In genomic region chr1:183640568-183640967, GRCm38 (mm10) we compare ENCODE assay signal across 18 mouse cellular contexts.
DNase-seq lines count a peak whose midpoint lies in the region; ATAC-seq and TF ChIP-seq lines count a peak whose summit lies in the region.
"Had no signal": no experiment of that assay in that cellular context is flagged by ENCODE, and none has a peak within 500 bp of the region (broad histone marks: within the 10 kb centered on the region; RNA-seq: fewer than 3 reads in every experiment).

No protein-coding gene starts in this region.

- no peak for TF ChIP-seq EP300 in heart, adult 2 months (IDR thresholded peaks at IDR 0.05; ENCODE audit: insufficient read depth, low read depth, low read length)

- peak; percentile 34; the same call in 1 of the 2 replicates for ATAC-seq in forebrain, postnatal 0 days
- no peak for ATAC-seq in forebrain, embryonic 11.5 days (replicated peaks; ENCODE audit: low FRiP score)
- ATAC-seq: forebrain, embryonic 14.5 days had no signal

- H3K4me1 ChIP-seq in forebrain, postnatal 0 days (ENCODE audit: insufficient read depth), result no peaks in the 10 kb centered on the region
- no peaks in the 10 kb centered on the region for H3K4me1 ChIP-seq in forebrain, embryonic 11.5 days (replicated peaks; ENCODE audit: control insufficient read depth, insufficient read depth, low read length)
- no peaks in the 10 kb centered on the region for H3K4me1 ChIP-seq in lung, adult 2 months (ENCODE audit: control insufficient read depth, insufficient read depth, low read length)
- no peaks in the 10 kb centered on the region for H3K4me1 ChIP-seq in heart, adult 2 months (ENCODE audit: control insufficient read depth, insufficient read depth, low read length)
- H3K4me1 ChIP-seq: heart, embryonic 15.5 days; megakaryocyte, embryonic 14.5 days had no signal

- DNase-seq in forebrain, postnatal 0 days, result peak; percentile 3
- no peak for DNase-seq in forebrain, embryonic 11.5 days (ENCODE audit: low spot score)
- peak; percentile 10 to 11 for DNase-seq in lung, adult 18-20 months
- no peak for DNase-seq in lung, adult 2 months
- peak; percentile 52 for DNase-seq in brain, embryonic 14.5 days (ENCODE audit: low read depth)
- DNase-seq in lung, postnatal 10 days, result peak; percentile 70
- no peak for DNase-seq in right cerebral cortex, postnatal 25 days
- DNase-seq in heart, adult 2 months, result no peak
- DNase-seq: B cell, adult 2 months; cerebellum, postnatal 10 days; kidney, adult 11 months; kidney, postnatal 25 days; thymus, postnatal 14 days had no signal

- intact Hi-C loops in heart, adult 2 months (cut with DNase I), result no loop called here

- TF ChIP-seq POLR2A in lung, adult 2 months (IDR thresholded peaks at IDR 0.05; ENCODE audit: borderline replicate concordance, extremely low read depth, low read depth, low read length), result no peak
- no peak for TF ChIP-seq POLR2A in brain, embryonic 14.5 days (IDR thresholded peaks at IDR 0.05; ENCODE audit: borderline replicate concordance, extremely low read depth, insufficient read depth, insufficient read length, poor library complexity, severe bottlenecking)
- no peak for TF ChIP-seq POLR2A in heart, adult 2 months (IDR thresholded peaks at IDR 0.05; ENCODE audit: insufficient read depth, low read depth, low read length)

- no peaks in the 10 kb centered on the region for H3K79me2 ChIP-seq in heart, adult 2 months (replicated peaks; ENCODE audit: control insufficient read depth, insufficient read depth, low read length)

- TF ChIP-seq CTCF in forebrain, postnatal 0 days (IDR thresholded peaks at IDR 0.05; ENCODE audit: low read depth), result no peak
- no peak for TF ChIP-seq CTCF in lung, adult 2 months (IDR thresholded peaks at IDR 0.05; ENCODE audit: insufficient read depth, low read length)
- no peak for TF ChIP-seq CTCF in brain, embryonic 14.5 days (IDR thresholded peaks at IDR 0.05; ENCODE audit: borderline replicate concordance, extremely low read depth, insufficient read depth, insufficient read length)
- TF ChIP-seq CTCF in heart, adult 2 months (IDR thresholded peaks at IDR 0.05), result no peak

- WGBS in forebrain, postnatal 0 days, result 57% methylated on average over 8 of the region's 8 CpGs
- WGBS in forebrain, embryonic 11.5 days, result 90% methylated on average over 8 of the region's 8 CpGs
- WGBS in lung, adult 2 months, result 58% methylated on average over 8 of the region's 8 CpGs
- WGBS in heart, adult 2 months, result 69% methylated on average over 8 of the region's 8 CpGs

- peak overlapping the region; percentile 45; the same call in 1 of the 2 replicates for H3K27ac ChIP-seq in forebrain, postnatal 0 days (ENCODE audit: low read depth, low read length)
- no peak overlapping the region for H3K27ac ChIP-seq in forebrain, embryonic 11.5 days (ENCODE audit: low read depth, low read length)
- H3K27ac ChIP-seq in heart, adult 2 months, result no peak overlapping the region
- H3K27ac ChIP-seq: heart, embryonic 15.5 days; limb, embryonic 13.5 days; liver, embryonic 14.5 days had no signal

- H3K9me3 ChIP-seq in forebrain, postnatal 0 days (ENCODE audit: low read length), result no peaks in the 10 kb centered on the region
- H3K9me3 ChIP-seq in forebrain, embryonic 11.5 days (ENCODE audit: control insufficient read depth, low read length), result no peaks in the 10 kb centered on the region
- H3K9me3 ChIP-seq: heart, embryonic 15.5 days; limb, embryonic 13.5 days had no signal

- 0 out of 2 replicates have a peak overlapping the region, but pooled peaks have one; percentile 3 for H3K9ac ChIP-seq in forebrain, postnatal 0 days
- H3K9ac ChIP-seq in forebrain, embryonic 11.5 days (ENCODE audit: low read length), result no peak overlapping the region
- H3K9ac ChIP-seq in heart, adult 2 months (ENCODE audit: low read depth, low read length), result no peak overlapping the region
- H3K9ac ChIP-seq: heart, embryonic 15.5 days; limb, embryonic 13.5 days; liver, embryonic 14.5 days had no signal

- no peak overlapping the region for H3K4me3 ChIP-seq in forebrain, postnatal 0 days (ENCODE audit: low read depth, low read length)
- H3K4me3 ChIP-seq in forebrain, embryonic 11.5 days (ENCODE audit: low read depth, low read length), result no peak overlapping the region
- H3K4me3 ChIP-seq in lung, adult 2 months (replicated peaks; ENCODE audit: extremely low read depth, low read depth, low read length), result no peak overlapping the region
- no peak overlapping the region for H3K4me3 ChIP-seq in heart, adult 2 months
- H3K4me3 ChIP-seq: heart, embryonic 15.5 days; limb, embryonic 13.5 days; megakaryocyte, embryonic 14.5 days had no signal

- no peaks in the 10 kb centered on the region for H3K27me3 ChIP-seq in forebrain, postnatal 0 days (ENCODE audit: insufficient read depth, low read length)
- H3K27me3 ChIP-seq in forebrain, embryonic 11.5 days (ENCODE audit: control insufficient read depth, insufficient read depth, low read length), result no peaks in the 10 kb centered on the region
- 0 out of 2 replicates have a peak, but pooled peaks cover 2% of the 10 kb centered on the region for H3K27me3 ChIP-seq in heart, adult 2 months (ENCODE audit: control insufficient read depth, insufficient read depth, low read length)
- H3K27me3 ChIP-seq: heart, embryonic 15.5 days; limb, embryonic 13.5 days; megakaryocyte, embryonic 14.5 days had no signal

- no peak overlapping the region for H3K4me2 ChIP-seq in forebrain, postnatal 0 days (ENCODE audit: low read depth)
- no peak overlapping the region for H3K4me2 ChIP-seq in forebrain, embryonic 11.5 days (ENCODE audit: low read depth, low read length, severe bottlenecking)
- H3K4me2 ChIP-seq: heart, embryonic 15.5 days; limb, embryonic 13.5 days had no signal

- H3K36me3 ChIP-seq in forebrain, postnatal 0 days (ENCODE audit: insufficient read depth), result no peaks in the 10 kb centered on the region
- H3K36me3 ChIP-seq in forebrain, embryonic 11.5 days (ENCODE audit: control insufficient read depth, insufficient read depth, low read length), result no peaks in the 10 kb centered on the region
- no peaks in the 10 kb centered on the region for H3K36me3 ChIP-seq in heart, adult 2 months (ENCODE audit: control insufficient read depth, insufficient read depth, low read length)
- H3K36me3 ChIP-seq: heart, embryonic 15.5 days; limb, embryonic 13.5 days had no signal

Comparison
In these comparisons a context has a peak if more than half of its experiments do, and no peak if none do; other contexts are left out.
1. DNase-seq: peak in forebrain, postnatal 0 days (single experiment), lung, adult 18-20 months (2 of 2), brain, embryonic 14.5 days (single experiment) and lung, postnatal 10 days (single experiment); none in forebrain, embryonic 11.5 days (single experiment), lung, adult 2 months (single experiment), right cerebral cortex, postnatal 25 days (single experiment) and heart, adult 2 months (0 of 2).